Mouse (Mus musculus) ES-E14 (cell line): ENCODE measurements around the gene Olfr106-ps.

Experiments
- CHD2 ChIP-seq: IDR thresholded peaks from 2 replicates; pipeline ENCODE4 v1.6.1; 2014; ENCODE audit warnings: mild to moderate bottlenecking, low read depth, low read length, inconsistent platforms
- HCFC1 ChIP-seq: IDR thresholded peaks from 2 replicates; pipeline ENCODE4 v1.6.1; 2012; ENCODE audit warnings: low read length, inconsistent platforms, borderline replicate concordance; ENCODE audit not compliant: insufficient read depth

DNA sequence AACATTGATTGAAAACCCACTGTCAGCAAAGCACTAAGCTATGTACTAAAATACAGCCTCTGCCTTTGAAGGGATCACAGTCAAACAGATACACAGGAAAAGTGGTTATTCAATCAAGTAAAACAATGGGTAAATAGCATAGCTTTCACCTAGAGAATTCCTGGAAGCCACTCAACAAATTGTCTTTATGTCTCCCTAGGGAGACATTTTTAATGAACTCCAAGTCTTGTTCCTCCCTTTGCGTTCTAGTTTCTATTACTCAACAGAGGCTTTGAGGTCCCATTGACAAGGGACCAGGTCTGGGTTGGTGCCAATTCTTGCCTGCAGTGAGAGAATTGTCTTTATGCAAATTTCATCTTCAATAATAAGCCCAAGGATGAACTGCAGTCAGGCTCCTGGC is 55.0 kb downstream of the Olfr106-ps start, which contains the start of gene Olfr108:
- TF ChIP-seq CHD2 = no peak
- no peak for TF ChIP-seq HCFC1
